In genomic region chr6:113696582-113697221, GRCm38 (mm10) we compare ENCODE assay signal across 8 mouse cellular contexts. TPM values are rescaled to one million over a fixed set of nuclear protein-coding genes. Genes with fewer than 3 reads are reported as not detected.
A peak's percentile ranks its signal among the peaks of the same experiment; 100 is the strongest.
DNase-seq lines count a peak whose midpoint lies in the region; ATAC-seq and TF ChIP-seq lines count a peak whose summit lies in the region.

TSS of gene Tatdn2 (plus strand) at chr6:113697050.

- H3K36me3 ChIP-seq in embryonic facial prominence, embryonic 15.5 days: peaks cover 19% of the 10 kb centered on the region
- peaks cover 20% of the 10 kb centered on the region for H3K36me3 ChIP-seq in limb, embryonic 14.5 days (ENCODE audit: control insufficient read depth, insufficient read depth, low read length)
- H3K36me3 ChIP-seq in midbrain, postnatal 0 days (ENCODE audit: insufficient read depth, low read length): peaks cover 10% of the 10 kb centered on the region

- H3K4me2 ChIP-seq in embryonic facial prominence, embryonic 15.5 days (replicated peaks): peak within 1 kb of the TSS; percentile 93
- H3K4me2 ChIP-seq in limb, embryonic 14.5 days (replicated peaks; ENCODE audit: low read depth, low read length, severe bottlenecking): peak within 1 kb of the TSS; percentile 93
- peak within 1 kb of the TSS; percentile 98 for H3K4me2 ChIP-seq in midbrain, postnatal 0 days (ENCODE audit: low read depth, low read length, poor library complexity, severe bottlenecking)

- no peaks in the 10 kb centered on the region for H3K9me3 ChIP-seq in embryonic facial prominence, embryonic 15.5 days (replicated peaks)
- no peaks in the 10 kb centered on the region for H3K9me3 ChIP-seq in limb, embryonic 14.5 days (ENCODE audit: control insufficient read depth, low read length)
- H3K9me3 ChIP-seq in midbrain, postnatal 0 days (ENCODE audit: low read length): no peaks in the 10 kb centered on the region

- H3K27ac ChIP-seq in bone marrow, adult 2 months (ENCODE audit: control insufficient read depth, insufficient read depth, low read depth, low read length, poor library complexity): peak within 1 kb of the TSS; percentile 99
- peak within 1 kb of the TSS; percentile 88 for H3K27ac ChIP-seq in embryonic facial prominence, embryonic 15.5 days (replicated peaks)
- peak within 1 kb of the TSS; percentile 78 for H3K27ac ChIP-seq in limb, embryonic 14.5 days (replicated peaks; ENCODE audit: low read depth, low read length)
- peak within 1 kb of the TSS; percentile 84 for H3K27ac ChIP-seq in midbrain, postnatal 0 days (ENCODE audit: low read depth, low read length)

- peak; percentile 99 for DNase-seq in 416B (ENCODE audit: low read depth)
- DNase-seq in heart, adult 8-10 months (ENCODE audit: low spot score): peak; percentile 96
- peak; percentile 99 for DNase-seq in kidney, adult 9 months
- peak; percentile 97 for DNase-seq in limb, embryonic 14.5 days (ENCODE audit: low spot score)
- peak; percentile 98 for DNase-seq in midbrain, postnatal 0 days (ENCODE audit: low spot score)
- DNase-seq in spleen, postnatal 14 days (ENCODE audit: low spot score in 2 of 2): peak; percentile 91 to 93

- H3K4me1 ChIP-seq in bone marrow, adult 2 months (ENCODE audit: control insufficient read depth, insufficient read depth, low read length): peaks cover 6% of the 10 kb centered on the region
- H3K4me1 ChIP-seq in embryonic facial prominence, embryonic 15.5 days: peaks cover 22% of the 10 kb centered on the region
- H3K4me1 ChIP-seq in limb, embryonic 14.5 days (ENCODE audit: control insufficient read depth, insufficient read depth, low read length): peaks cover 18% of the 10 kb centered on the region
- H3K4me1 ChIP-seq in midbrain, postnatal 0 days (ENCODE audit: insufficient read depth, low read length): 0 out of 2 replicates have a peak, but pooled peaks cover 10% of the 10 kb centered on the region

- peak; percentile 91; the same call in 1 of the 2 replicates for TF ChIP-seq POLR2A in bone marrow, adult 2 months (IDR thresholded peaks at IDR 0.05; ENCODE audit: borderline replicate concordance, control insufficient read depth, low read depth, low read length)
- TF ChIP-seq POLR2A in limb, embryonic 14.5 days (IDR thresholded peaks at IDR 0.05; ENCODE audit: borderline replicate concordance, extremely low read depth, insufficient read depth, insufficient read length): 0 out of 2 replicates have a peak, but pooled peaks have one; percentile 34

- peak; percentile 98 for ATAC-seq in embryonic facial prominence, embryonic 15.5 days (ENCODE audit: insufficient number of reproducible peaks, low FRiP score, low TSS enrichment, low read depth)
- ATAC-seq in limb, embryonic 14.5 days (ENCODE audit: low FRiP score, low read depth): peak; percentile 99
- ATAC-seq in midbrain, postnatal 0 days (ENCODE audit: low FRiP score): peak; percentile 99

- TF ChIP-seq CTCF in bone marrow, adult 2 months (IDR thresholded peaks at IDR 0.05; ENCODE audit: control insufficient read depth, insufficient read depth, low read length): no peak
- peak; percentile 38; the same call in 1 of the 2 replicates for TF ChIP-seq CTCF in midbrain, postnatal 0 days (IDR thresholded peaks at IDR 0.05)

- H3K27me3 ChIP-seq in embryonic facial prominence, embryonic 15.5 days: no peaks in the 10 kb centered on the region
- H3K27me3 ChIP-seq in limb, embryonic 14.5 days (ENCODE audit: control insufficient read depth, insufficient read depth, low read length): no peaks in the 10 kb centered on the region
- no peaks in the 10 kb centered on the region for H3K27me3 ChIP-seq in midbrain, postnatal 0 days (ENCODE audit: insufficient read depth, low read length)

- WGBS in bone marrow, adult 2 months: under 1% methylated on average over 58 of the region's 58 CpGs
- under 1% methylated on average over 58 of the region's 58 CpGs for WGBS in embryonic facial prominence, embryonic 15.5 days
- under 1% methylated on average over 44 of the region's 58 CpGs for WGBS in limb, embryonic 14.5 days
- under 1% methylated on average over 46 of the region's 58 CpGs for WGBS in midbrain, postnatal 0 days

- peak within 1 kb of the TSS; percentile 97 for H3K4me3 ChIP-seq in bone marrow, adult 2 months (replicated peaks; ENCODE audit: control insufficient read depth, low read depth, low read length)
- H3K4me3 ChIP-seq in embryonic facial prominence, embryonic 15.5 days (replicated peaks): peak within 1 kb of the TSS; percentile 65
- H3K4me3 ChIP-seq in limb, embryonic 14.5 days (replicated peaks; ENCODE audit: low read length): peak within 1 kb of the TSS; percentile 84
- H3K4me3 ChIP-seq in midbrain, postnatal 0 days (ENCODE audit: low read depth, low read length): peak within 1 kb of the TSS; percentile 92

- peak within 1 kb of the TSS; percentile 52 for H3K9ac ChIP-seq in embryonic facial prominence, embryonic 15.5 days
- peak within 1 kb of the TSS; percentile 80 for H3K9ac ChIP-seq in limb, embryonic 14.5 days (ENCODE audit: low read depth, low read length, severe bottlenecking)
- H3K9ac ChIP-seq in midbrain, postnatal 0 days (replicated peaks; ENCODE audit: low read length, poor library complexity, severe bottlenecking): peak within 1 kb of the TSS; percentile 83

RNA-seq across cellular contexts. Expression of gene Tatdn2, which starts in this region (rescaled TPM):
- polyA plus RNA-seq in bone marrow, adult 2 months (2011; ENCODE audit: insufficient read depth, insufficient read length, low replicate concordance, missing spikeins): 61.3 and 112 TPM in 2 replicates
- polyA plus RNA-seq in embryonic facial prominence, embryonic 15.5 days (2015; fragmentation: Nextera tagmentation; extraction: Ambion mirVana): 0.95 and 1.1 TPM in 2 replicates
- 10 to 100 TPM; 65.8 to 83.6 (median 69.8) TPM for total RNA-seq in heart, adult 8-10 months (2022)
- 21.9 and 22.0 TPM in 2 replicates for polyA plus RNA-seq in limb, embryonic 14.5 days (2012; rRNA removed)
- polyA plus RNA-seq in limb, embryonic 14.5 days (2014; fragmentation: Nextera tagmentation; extraction: Ambion mirVana): 1.9 TPM in 2 replicates
- total RNA-seq in midbrain, postnatal 0 days (2014; rRNA removed): 63.4 and 72.7 TPM in 2 replicates
- 1.2 and 1.5 TPM in 2 replicates for polyA plus RNA-seq in midbrain, postnatal 0 days (2015; fragmentation: Nextera tagmentation; extraction: Ambion mirVana)

Comparison
In these comparisons a context has a peak if more than half of its experiments do, and no peak if none do; other contexts are left out.
1. Peak in every context shown above with its lines: DNase-seq, ATAC-seq, H3K4me3 ChIP-seq and H3K27ac ChIP-seq.